Mouse (Mus musculus): ENCODE results near the gene Rap1gap2. TPM values are rescaled to one million over a fixed set of nuclear protein-coding genes. Genes with fewer than 3 reads are reported as not detected.
A peak's percentile ranks its signal among the peaks of the same experiment; 100 is the strongest.

Rap1gap2 gene
- polyA plus RNA-seq, 1 experiment, result 71.0 TPM

DNA sequence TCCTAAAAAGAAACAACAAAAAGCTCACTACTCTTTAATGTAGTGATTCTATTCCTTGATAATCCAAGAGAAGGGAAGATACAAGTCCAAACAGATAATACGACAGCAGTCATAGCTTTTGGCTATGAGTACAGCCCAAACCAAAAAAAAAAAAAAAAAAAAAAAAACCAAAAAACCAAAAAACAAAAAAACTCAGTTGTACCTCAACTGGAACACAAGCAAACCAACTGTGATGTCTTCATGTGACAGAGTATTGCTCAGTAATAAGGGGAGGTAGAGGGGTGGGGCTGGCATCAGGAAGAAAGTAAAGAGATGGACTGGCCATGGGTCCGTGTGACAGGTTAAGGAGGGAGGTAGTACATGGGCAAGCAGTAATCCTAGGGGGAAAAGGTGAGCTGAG, 131.8 kb downstream of the Rap1gap2 start:
- no peak for TF ChIP-seq POLR2A (IDR thresholded peaks at IDR 0.05; ENCODE audit: borderline replicate concordance, insufficient read depth, low read length)
- no peak for TF ChIP-seq CTCF (IDR thresholded peaks at IDR 0.05; ENCODE audit: borderline replicate concordance, insufficient read depth, low read depth, low read length)
- H3K4me1 ChIP-seq (ENCODE audit: control insufficient read depth, insufficient read depth, low read length), result peaks cover 10% of the 10 kb centered on the region
- no peak for DNase-seq
- H3K4me3 ChIP-seq (replicated peaks; ENCODE audit: insufficient read depth, low read depth, low read length), result no peak overlapping the region
- H3K27ac ChIP-seq (ENCODE audit: insufficient read depth, low read length), result no peak overlapping the region
- 93% methylated on average over 2 of the region's 2 CpGs for WGBS
- H3K27me3 ChIP-seq (ENCODE audit: control insufficient read depth, insufficient read depth, low read length), result no peaks in the 10 kb centered on the region

DNA sequence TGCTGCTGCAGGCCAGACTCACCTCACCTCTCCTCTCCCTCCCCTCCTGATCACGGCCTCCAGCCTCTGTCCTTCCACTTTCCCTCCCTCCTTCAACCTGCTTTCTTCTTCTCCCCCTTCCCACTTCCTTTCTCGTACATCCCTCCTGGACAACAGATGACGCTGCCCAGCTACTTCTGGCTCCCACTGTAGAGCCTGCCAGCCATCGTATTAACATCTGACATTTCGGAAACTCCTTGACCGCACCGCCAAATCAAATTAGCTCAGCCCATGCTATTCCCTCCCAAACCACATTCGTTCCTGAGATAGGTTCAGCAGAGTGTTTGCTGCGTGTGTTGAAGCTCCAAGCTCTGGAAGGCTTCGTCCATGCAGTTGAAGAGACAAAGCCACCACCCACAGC, 138.0 kb downstream of the Rap1gap2 start:
- no peak overlapping the region for H3K4me3 ChIP-seq (replicated peaks; ENCODE audit: insufficient read depth, low read depth, low read length)
- peaks cover 8% of the 10 kb centered on the region; the same call in 1 of the 2 replicates for H3K4me1 ChIP-seq (ENCODE audit: control insufficient read depth, insufficient read depth, low read length)
- H3K27me3 ChIP-seq (ENCODE audit: control insufficient read depth, insufficient read depth, low read length), result no peaks in the 10 kb centered on the region
- no peak for TF ChIP-seq POLR2A (IDR thresholded peaks at IDR 0.05; ENCODE audit: borderline replicate concordance, insufficient read depth, low read length)
- no peak for TF ChIP-seq CTCF (IDR thresholded peaks at IDR 0.05; ENCODE audit: borderline replicate concordance, insufficient read depth, low read depth, low read length)
- H3K27ac ChIP-seq (ENCODE audit: insufficient read depth, low read length), result no peak overlapping the region
- no peak for DNase-seq
- 39% methylated on average over 10 of the region's 10 CpGs for WGBS

DNA sequence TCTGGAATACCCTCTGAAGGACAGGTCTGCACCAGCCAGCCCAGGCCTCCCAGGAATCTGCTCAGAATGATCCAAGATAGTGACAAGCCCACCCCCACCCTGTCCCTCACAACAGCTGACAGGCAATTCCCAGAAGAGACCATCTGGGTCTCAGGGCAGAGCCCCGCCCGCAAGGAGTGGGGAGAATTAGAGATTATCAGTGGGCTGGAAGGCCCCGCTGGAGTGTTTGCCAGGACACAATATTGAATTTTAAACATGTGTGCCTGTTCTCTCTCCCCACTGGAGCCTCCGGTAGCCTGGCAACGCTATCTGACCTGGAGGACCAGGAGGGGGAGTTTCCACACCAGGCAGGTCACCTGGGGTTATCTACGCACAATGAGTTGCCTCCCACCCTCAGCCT, 142.5 kb downstream of the Rap1gap2 start:
- WGBS, result 62% methylated on average over 6 of the region's 6 CpGs
- no peak for DNase-seq
- Histone ChIP-seq H3K4me3 (replicated peaks; ENCODE audit: insufficient read depth, low read depth, low read length) (no peak overlapping the region), H3K4me1 (ENCODE audit: control insufficient read depth, insufficient read depth, low read length) (peaks cover 10% of the 10 kb centered on the region), H3K27ac (ENCODE audit: insufficient read depth, low read length) (no peak overlapping the region), H3K27me3 (ENCODE audit: control insufficient read depth, insufficient read depth, low read length) (no peaks in the 10 kb centered on the region)
- TF ChIP-seq POLR2A (IDR thresholded peaks at IDR 0.05; ENCODE audit: borderline replicate concordance, insufficient read depth, low read length) (no peak), CTCF (IDR thresholded peaks at IDR 0.05; ENCODE audit: borderline replicate concordance, insufficient read depth, low read depth, low read length) (no peak)

DNA sequence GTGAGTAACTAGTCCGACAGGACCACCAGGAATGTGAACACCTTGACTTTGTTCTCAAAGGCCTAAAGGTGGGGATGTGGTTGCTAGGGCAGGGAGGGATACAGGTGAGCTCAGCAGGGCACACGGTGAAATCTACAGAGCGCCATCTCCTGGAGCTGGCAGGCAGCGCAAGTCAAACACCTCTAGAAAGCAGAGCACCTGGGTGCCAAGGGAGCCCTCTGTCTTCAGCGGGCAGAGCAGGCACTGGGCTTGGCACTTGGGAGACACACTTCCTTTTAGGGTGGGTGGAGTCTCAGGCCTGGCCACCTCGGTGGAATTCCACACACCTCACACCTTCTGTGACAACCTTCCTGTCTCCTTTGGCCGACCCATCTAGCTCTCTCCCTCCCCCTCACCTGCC, 145.0 kb downstream of the Rap1gap2 start:
- Histone ChIP-seq H3K4me3 (replicated peaks; ENCODE audit: insufficient read depth, low read depth, low read length) (no peak overlapping the region), H3K4me1 (ENCODE audit: control insufficient read depth, insufficient read depth, low read length) (peaks cover 10% of the 10 kb centered on the region), H3K27ac (ENCODE audit: insufficient read depth, low read length) (no peak overlapping the region), H3K27me3 (ENCODE audit: control insufficient read depth, insufficient read depth, low read length) (no peaks in the 10 kb centered on the region)
- WGBS, result 62% methylated on average over 7 of the region's 7 CpGs
- TF ChIP-seq CTCF (IDR thresholded peaks at IDR 0.05; ENCODE audit: borderline replicate concordance, insufficient read depth, low read depth, low read length) (peak; percentile 22; the same call in 1 of the 2 replicates), POLR2A (IDR thresholded peaks at IDR 0.05; ENCODE audit: borderline replicate concordance, insufficient read depth, low read length) (no peak)
- DNase-seq, result no peak

DNA sequence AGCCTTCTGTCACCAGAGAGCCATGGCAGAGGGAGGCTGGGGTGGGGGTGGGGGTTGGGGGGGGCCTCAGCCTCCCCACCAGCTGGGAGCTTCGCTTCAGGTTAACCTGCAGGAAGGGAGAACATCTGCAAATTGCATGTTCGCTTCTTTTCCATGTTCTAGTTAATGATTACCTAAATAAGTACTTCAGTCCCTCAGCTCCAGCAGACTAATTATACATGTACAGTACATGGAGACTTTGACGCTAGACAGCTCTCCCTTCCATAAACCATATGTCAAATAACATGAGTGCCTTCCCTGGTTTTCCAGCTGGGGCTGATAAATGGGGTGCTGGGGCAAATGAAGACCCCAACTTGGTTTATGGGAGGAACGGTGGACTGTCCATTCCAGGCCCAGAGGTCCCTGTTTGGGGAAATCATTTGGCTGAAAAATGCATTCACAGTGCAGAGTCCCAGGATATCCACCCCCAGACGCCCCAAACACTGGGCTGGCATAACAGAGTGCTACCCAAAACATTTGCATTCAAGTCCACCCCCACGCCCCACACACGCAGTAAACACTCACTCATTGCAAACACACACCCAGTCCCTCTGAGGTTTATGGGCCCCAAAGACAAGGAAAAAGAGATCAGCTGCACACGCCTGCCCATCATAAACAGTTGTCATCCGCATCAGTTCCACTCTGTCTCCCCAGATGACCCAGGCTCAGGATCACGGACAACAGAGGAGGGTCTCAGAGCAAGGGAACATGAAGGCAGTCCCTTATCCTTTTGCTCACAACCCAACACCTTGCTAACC, 146.3 kb downstream of the Rap1gap2 start:
- no peak for TF ChIP-seq POLR2A (IDR thresholded peaks at IDR 0.05; ENCODE audit: borderline replicate concordance, insufficient read depth, low read length)
- WGBS, result 83% methylated on average over 10 of the region's 10 CpGs
- Histone ChIP-seq H3K4me1 (ENCODE audit: control insufficient read depth, insufficient read depth, low read length) (peaks cover 10% of the 10 kb centered on the region), H3K27ac (ENCODE audit: insufficient read depth, low read length) (no peak overlapping the region), H3K4me3 (replicated peaks; ENCODE audit: insufficient read depth, low read depth, low read length) (no peak overlapping the region), H3K27me3 (ENCODE audit: control insufficient read depth, insufficient read depth, low read length) (no peaks in the 10 kb centered on the region)
- DNase-seq, result no peak

DNA sequence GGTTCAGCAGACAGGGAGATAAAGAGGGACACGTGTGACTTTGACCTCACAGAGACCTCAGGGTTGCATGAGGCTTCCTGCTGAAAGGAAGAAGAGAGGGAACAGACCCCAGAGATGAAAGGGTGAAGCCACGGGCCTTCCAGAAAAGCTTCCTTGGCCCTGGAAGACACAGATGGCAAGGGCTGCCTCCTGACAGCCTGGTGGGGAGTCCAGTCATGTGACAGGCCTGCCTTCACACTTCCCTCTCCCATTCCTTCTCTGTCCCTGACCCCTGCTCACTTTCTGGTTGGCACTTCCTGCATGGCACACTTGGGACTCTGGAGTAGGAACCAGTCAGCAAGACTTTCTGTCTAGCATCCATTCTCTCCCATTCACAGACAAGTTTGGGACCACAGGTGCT, 148.1 kb downstream of the Rap1gap2 start:
- no peak overlapping the region for H3K27ac ChIP-seq (ENCODE audit: insufficient read depth, low read length)
- 26% methylated on average over 2 of the region's 2 CpGs for WGBS
- no peak overlapping the region for H3K4me3 ChIP-seq (replicated peaks; ENCODE audit: insufficient read depth, low read depth, low read length)
- TF ChIP-seq CTCF (IDR thresholded peaks at IDR 0.05; ENCODE audit: borderline replicate concordance, insufficient read depth, low read depth, low read length) (no peak), POLR2A (IDR thresholded peaks at IDR 0.05; ENCODE audit: borderline replicate concordance, insufficient read depth, low read length) (no peak)
- DNase-seq, result peak; percentile 30 to 36
- peaks cover 19% of the 10 kb centered on the region for H3K4me1 ChIP-seq (ENCODE audit: control insufficient read depth, insufficient read depth, low read length)
- no peaks in the 10 kb centered on the region for H3K27me3 ChIP-seq (ENCODE audit: control insufficient read depth, insufficient read depth, low read length)

DNA sequence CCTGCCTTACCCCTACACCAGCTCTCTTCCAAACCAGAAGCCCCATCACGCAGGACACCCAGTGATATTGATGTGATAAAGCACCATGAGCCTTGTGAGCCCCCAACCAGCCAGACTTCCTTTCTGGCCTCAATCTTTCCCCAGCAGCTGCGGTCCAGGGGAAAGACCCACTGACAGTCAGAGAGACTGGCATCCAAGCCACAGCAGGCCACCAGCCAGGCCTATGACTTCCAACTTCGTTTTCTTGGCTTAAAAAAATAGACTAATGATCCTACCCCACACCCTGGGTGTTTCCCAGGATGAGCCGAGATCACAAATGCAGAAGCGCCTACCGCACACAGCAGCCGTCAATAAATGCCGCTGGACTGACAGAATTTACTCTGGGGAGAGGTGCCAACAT, 151.1 kb downstream of the Rap1gap2 start:
- WGBS, result 69% methylated on average over 8 of the region's 8 CpGs
- Histone ChIP-seq H3K4me1 (ENCODE audit: control insufficient read depth, insufficient read depth, low read length) (peaks cover 19% of the 10 kb centered on the region), H3K27me3 (ENCODE audit: control insufficient read depth, insufficient read depth, low read length) (no peaks in the 10 kb centered on the region), H3K27ac (ENCODE audit: insufficient read depth, low read length) (no peak overlapping the region), H3K4me3 (replicated peaks; ENCODE audit: insufficient read depth, low read depth, low read length) (no peak overlapping the region)
- no peak for DNase-seq
- TF ChIP-seq POLR2A (IDR thresholded peaks at IDR 0.05; ENCODE audit: borderline replicate concordance, insufficient read depth, low read length), result no peak
- no peak for TF ChIP-seq CTCF (IDR thresholded peaks at IDR 0.05; ENCODE audit: borderline replicate concordance, insufficient read depth, low read depth, low read length)

DNA sequence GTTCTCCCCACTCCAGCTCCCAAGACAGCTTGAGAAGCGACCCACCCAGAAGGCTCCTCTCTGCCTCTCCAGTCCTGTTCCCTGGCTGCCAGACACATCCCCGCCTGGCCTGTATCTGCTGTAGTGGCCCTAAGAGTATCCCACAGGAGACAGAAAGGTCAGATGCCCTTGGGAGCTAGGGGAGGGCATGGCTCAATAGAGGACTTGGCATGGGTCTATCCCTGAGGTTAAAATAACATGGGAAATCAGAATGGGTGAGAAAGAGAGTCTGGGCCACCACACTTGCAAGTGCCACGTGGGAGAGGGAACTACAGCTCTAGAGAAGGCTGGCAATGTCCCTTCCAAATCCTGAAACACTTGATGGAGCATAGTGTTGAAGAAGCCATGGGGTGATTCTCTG, 152.3 kb downstream of the Rap1gap2 start:
- DNase-seq, result no peak
- WGBS, result 72% methylated on average over 3 of the region's 3 CpGs
- no peak for TF ChIP-seq CTCF (IDR thresholded peaks at IDR 0.05; ENCODE audit: borderline replicate concordance, insufficient read depth, low read depth, low read length)
- TF ChIP-seq POLR2A (IDR thresholded peaks at IDR 0.05; ENCODE audit: borderline replicate concordance, insufficient read depth, low read length), result no peak
- Histone ChIP-seq H3K27ac (ENCODE audit: insufficient read depth, low read length) (no peak overlapping the region), H3K4me3 (replicated peaks; ENCODE audit: insufficient read depth, low read depth, low read length) (no peak overlapping the region), H3K27me3 (ENCODE audit: control insufficient read depth, insufficient read depth, low read length) (no peaks in the 10 kb centered on the region), H3K4me1 (ENCODE audit: control insufficient read depth, insufficient read depth, low read length) (peaks cover 18% of the 10 kb centered on the region)

Data from cerebellum, adult 2 months (tissue).